Mouse (Mus musculus): ENCODE data around the gene Stard8.
"Not testable (repeated sequence)": the region's sequence is repeated elsewhere in the genome, so short reads cannot be mapped to it uniquely, and the experiment has no call there.

Gene Stard8

GRCm38 (mm10) chrX:99003046-99003445 is at the start of gene Stard8:
TSS of gene Stard8 (plus strand) at chrX:99003248.
- DNase-seq (ENCODE audit: extremely low spot score, low read depth, low spot score), result no peak

GRCm38 (mm10) chrX:98953941-98954340 is 49.1 kb upstream of the Stard8 start:
- peak; percentile 2 for DNase-seq (ENCODE audit: extremely low spot score, low read depth, low spot score)

GRCm38 (mm10) chrX:98958287-98958686 is 44.8 kb upstream of the Stard8 start:
- no peak for DNase-seq (ENCODE audit: extremely low spot score, low read depth, low spot score)

DNA sequence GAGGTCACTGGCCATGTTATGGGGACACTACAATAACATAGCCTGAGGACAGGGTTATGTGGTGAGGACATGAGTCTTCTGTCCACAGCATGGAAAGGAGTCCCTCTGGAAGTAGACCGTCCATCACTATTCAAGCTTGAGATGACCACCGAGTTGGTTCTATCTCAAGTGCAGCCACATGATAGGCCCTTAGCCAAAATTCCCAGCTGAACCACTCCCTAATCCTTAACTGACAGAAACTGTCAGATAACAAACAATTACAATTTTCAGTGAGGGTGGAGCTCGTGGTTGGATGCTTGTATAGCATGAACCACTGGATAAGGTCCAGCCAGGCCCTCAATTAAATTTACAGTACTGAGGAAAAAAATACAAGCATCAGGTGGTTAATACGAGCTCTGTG is 44.0 kb upstream of the Stard8 start:
- no peak for DNase-seq (ENCODE audit: extremely low spot score, low read depth, low spot score)

GRCm38 (mm10) chrX:98963742-98964141 is 39.3 kb upstream of the Stard8 start:
- no peak for DNase-seq (ENCODE audit: extremely low spot score, low read depth, low spot score)

- no peak for DNase-seq (ENCODE audit: extremely low spot score, low read depth, low spot score)
Observed at GRCm38 (mm10) chrX:98964513-98964912, 38.5 kb upstream of the Stard8 start.

- not testable (repeated sequence) for DNase-seq (ENCODE audit: extremely low spot score, low read depth, low spot score)
Observed at GRCm38 (mm10) chrX:98986611-98987010, 16.4 kb upstream of the Stard8 start.

GRCm38 (mm10) chrX:98989574-98989973 is 13.5 kb upstream of the Stard8 start:
- peak; percentile 24 for DNase-seq (ENCODE audit: extremely low spot score, low read depth, low spot score)

GRCm38 (mm10) chrX:99002065-99002464 is 983 bp upstream of the Stard8 start:
- DNase-seq (ENCODE audit: extremely low spot score, low read depth, low spot score), result no peak

DNA sequence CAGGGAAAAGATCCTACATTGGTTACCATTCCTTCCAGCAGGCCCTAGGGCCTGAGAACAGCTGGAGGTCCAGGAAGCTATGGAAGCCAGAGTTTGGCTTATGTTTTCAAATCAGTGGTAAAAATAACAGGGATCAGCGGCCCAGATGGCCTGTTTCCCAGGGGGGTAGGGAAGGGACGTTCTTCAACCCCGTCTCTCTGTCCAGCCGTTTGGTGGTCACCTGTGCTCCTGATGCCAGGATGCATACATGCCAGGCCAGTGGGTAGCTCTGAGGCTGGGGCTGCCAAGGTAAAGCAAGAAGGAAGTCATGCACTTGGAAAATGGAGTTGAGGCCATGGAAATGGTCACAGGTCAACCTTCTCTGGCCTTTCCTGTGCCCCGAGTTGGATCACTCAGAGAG is 7.5 kb downstream of the Stard8 start:
- DNase-seq (ENCODE audit: extremely low spot score, low read depth, low spot score), result no peak

DNA sequence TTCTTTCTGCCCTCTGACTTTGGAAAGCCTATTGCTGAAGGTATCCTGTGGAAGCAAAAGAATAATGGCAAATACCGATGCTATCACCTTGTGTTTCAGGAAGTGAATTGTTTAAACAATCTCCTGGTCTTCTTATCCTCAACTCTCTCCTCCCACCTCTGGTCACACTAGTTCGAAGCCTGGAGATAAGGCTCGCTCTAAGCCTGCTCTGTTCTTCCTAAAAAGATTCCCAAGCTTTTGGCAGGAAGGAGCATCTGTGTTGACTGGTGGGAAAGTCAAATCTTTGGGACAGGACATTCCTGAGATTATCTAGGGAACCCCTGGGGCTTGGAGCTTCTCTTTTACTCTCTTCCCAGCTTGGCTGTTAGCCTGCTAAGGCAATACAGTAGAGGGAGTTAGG is 8.2 kb downstream of the Stard8 start:
- DNase-seq (ENCODE audit: extremely low spot score, low read depth, low spot score), result no peak

GRCm38 (mm10) chrX:99012486-99012885 is 9.4 kb downstream of the Stard8 start:
- DNase-seq (ENCODE audit: extremely low spot score, low read depth, low spot score), result no peak

GRCm38 (mm10) chrX:99015705-99016104 is 12.7 kb downstream of the Stard8 start:
- DNase-seq (ENCODE audit: extremely low spot score, low read depth, low spot score), result no peak

GRCm38 (mm10) chrX:99016987-99017386 is 13.9 kb downstream of the Stard8 start:
- DNase-seq (ENCODE audit: extremely low spot score, low read depth, low spot score), result no peak

DNA sequence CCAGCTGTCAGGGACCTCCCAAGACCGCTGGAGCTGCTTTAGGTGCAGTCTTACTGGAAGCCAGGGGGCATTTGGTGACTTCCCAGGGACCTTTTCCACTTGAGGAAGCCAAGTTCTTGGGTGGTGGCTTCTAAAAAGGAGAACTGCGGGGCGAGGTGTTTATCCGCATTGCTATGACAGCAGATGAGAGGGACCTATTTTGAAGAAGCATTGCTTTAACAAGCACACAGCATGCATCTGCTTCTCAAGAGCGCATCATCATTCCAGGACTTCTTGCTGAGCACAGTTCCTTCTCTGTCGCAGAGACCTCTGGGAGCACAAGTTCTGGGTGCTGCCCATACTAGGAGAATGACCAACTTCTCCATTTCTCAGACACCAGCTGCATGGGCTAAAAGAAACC is 14.8 kb downstream of the Stard8 start:
- no peak for DNase-seq (ENCODE audit: extremely low spot score, low read depth, low spot score)

GRCm38 (mm10) chrX:99019303-99019702 is 16.3 kb downstream of the Stard8 start:
- DNase-seq (ENCODE audit: extremely low spot score, low read depth, low spot score), result no peak

DNA sequence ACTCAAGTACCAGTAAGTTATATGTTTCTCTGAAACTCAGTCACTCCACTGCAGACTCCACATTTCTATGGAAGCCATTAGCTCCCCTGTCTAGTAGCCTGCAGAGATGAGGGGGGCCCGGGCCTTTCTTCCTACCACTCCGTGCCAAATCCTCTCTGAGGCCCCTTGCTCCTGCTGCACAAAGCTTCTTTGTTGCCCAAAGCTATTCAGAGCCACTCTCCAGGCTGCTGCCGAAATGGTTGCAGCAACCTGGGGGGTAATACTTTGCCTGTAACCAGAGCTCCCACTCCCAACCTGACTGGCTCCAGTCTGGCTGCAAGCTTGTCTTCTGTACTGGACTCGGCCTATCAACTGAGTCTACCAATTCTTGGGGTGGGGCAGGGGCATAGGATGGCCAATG is 17.2 kb downstream of the Stard8 start:
- no peak for DNase-seq (ENCODE audit: extremely low spot score, low read depth, low spot score)

DNA sequence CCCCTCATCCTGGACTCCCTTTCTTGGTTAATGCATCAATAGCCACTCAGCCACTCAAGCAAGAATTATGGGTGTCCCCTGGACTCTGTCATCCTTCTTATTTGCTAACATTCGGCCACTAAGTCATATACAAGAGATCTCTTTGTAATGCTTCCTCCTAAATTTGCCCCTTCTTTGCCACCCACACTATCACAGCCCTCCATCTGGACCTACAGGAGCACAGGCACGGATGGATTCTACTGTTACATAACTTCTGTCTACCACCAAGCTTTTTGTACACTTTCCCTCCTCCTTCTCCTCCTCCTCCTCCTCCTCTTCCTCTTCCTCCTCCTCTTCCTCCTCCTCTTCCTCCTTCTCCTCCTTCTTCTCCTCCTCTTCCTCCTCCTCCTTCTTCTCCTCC is 18.5 kb downstream of the Stard8 start:
- DNase-seq (ENCODE audit: extremely low spot score, low read depth, low spot score), result no peak

GRCm38 (mm10) chrX:99023951-99024350 is 20.9 kb downstream of the Stard8 start:
- DNase-seq (ENCODE audit: extremely low spot score, low read depth, low spot score), result no peak

DNA sequence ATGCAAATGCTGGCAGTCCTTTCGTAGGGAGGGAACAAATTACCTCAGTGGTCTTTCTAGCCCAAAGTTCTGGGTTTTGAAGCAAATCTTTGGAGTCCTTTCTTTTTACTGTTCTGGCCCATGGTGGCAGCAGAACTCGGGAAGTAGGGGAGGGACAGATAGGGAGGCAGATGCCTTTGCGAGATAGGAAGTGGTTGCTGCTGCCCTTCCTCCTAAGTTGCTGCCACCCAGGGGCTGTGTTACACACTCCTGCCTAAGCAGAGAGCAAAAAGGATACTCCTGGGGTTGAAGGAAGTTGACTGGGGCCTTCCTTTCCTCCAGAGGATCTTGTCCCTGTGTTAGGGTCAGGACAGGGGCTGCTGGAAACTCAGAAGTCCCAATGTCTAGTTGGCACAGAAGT is 32.4 kb downstream of the Stard8 start:
- no peak for DNase-seq (ENCODE audit: extremely low spot score, low read depth, low spot score)

GRCm38 (mm10) chrX:99042451-99042951 is 39.5 kb downstream of the Stard8 start:
- peak; percentile 41 for DNase-seq (ENCODE audit: extremely low spot score, low read depth, low spot score)

- no peak for DNase-seq (ENCODE audit: extremely low spot score, low read depth, low spot score)
Observed at GRCm38 (mm10) chrX:99043275-99043674, 40.2 kb downstream of the Stard8 start.

DNA sequence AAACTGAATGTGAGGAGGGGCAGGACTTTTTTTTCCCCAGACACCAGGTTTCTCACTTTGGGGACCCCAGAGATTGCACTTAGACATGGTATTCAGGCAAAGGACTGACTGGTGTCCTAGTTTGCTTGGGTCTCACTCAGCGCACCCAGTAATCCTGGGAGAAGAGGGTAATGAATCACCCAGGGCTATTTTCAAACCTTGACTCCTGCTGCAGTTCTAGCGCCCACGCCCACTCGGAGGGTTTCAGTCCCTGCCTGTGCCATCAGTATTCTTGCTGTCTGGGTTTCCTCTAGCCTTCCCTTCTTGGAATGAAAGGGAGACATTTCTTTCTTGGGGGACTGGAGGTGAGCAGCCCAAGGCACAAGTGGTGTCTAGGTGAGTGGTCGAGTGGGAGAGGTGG is 40.7 kb downstream of the Stard8 start:
- DNase-seq (ENCODE audit: extremely low spot score, low read depth, low spot score), result no peak

DNA sequence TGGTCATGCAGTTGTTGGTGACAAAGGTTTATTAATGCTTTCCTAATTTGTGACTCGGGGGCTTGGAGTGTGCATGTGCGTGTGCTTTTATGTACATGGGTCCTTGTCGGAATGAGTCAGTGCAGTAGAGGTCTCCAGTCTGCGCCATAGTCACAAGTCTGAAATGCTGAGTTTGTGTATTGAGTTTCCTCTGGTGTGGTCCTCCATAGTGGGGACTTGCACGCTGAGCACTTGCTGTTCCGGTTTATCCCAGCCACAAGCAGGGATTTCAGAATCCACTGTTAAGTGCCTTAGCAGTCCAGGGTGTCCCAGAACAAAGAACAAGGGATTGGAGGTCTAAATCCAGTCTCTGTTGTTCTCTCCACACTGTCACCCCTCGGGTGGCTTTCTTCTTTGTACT is 42.3 kb downstream of the Stard8 start:
- DNase-seq (ENCODE audit: extremely low spot score, low read depth, low spot score), result no peak

Measured in hindlimb bud, embryonic 11.5 days (tissue).